In the genomic region with DNA sequence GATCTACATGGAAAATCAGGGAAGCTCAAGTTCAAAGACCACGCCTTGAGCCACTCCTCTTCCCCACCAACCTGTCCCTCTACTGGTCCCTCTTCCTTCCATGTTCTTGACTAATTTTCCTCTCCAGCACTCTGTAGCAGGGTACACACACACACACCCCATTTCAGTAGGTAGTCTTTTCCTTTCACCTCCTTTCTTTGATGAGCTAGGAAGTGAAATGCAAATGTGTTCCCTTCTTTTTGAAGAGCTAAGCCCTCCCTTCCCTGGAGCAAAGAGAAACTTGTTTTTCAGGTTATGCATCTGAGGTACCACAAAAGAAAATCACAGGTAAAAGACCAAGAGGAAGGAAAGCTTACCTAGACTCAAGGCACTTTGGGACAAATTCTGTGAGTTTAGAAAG, we compare ENCODE assay signal across 31 mouse cellular contexts. TPM values are rescaled to one million over a fixed set of nuclear protein-coding genes. Genes with fewer than 3 reads are reported as not detected.
DNase-seq lines count a peak whose midpoint lies in the region; ATAC-seq and TF ChIP-seq lines count a peak whose summit lies in the region.
"Had no signal": no experiment of that assay in that cellular context is flagged by ENCODE, and none has a peak within 500 bp of the region (broad histone marks: within the 10 kb centered on the region; RNA-seq: fewer than 3 reads in every experiment).

No protein-coding gene starts in this region.

- no peaks in the 10 kb centered on the region for H3K4me1 ChIP-seq in kidney, adult 2 months (ENCODE audit: control insufficient read depth, insufficient read depth, low read length)
- H3K4me1 ChIP-seq in stomach, embryonic 15.5 days: no peaks in the 10 kb centered on the region
- H3K4me1 ChIP-seq: embryonic facial prominence, embryonic 12.5 days; heart, embryonic 13.5 days; hindbrain, embryonic 10.5 days; liver, embryonic 15.5 days; midbrain, embryonic 12.5 days; neural tube, embryonic 13.5 days had no signal

- DNase-seq in kidney, adult 2 months: peak; percentile 5
- no peak for DNase-seq in kidney, adult 9 months
- DNase-seq in lung, postnatal 25 days (ENCODE audit: low spot score): peak; percentile 16
- no peak for DNase-seq in lung, postnatal 4 days
- DNase-seq in cerebellum, postnatal 36 days: no peak
- no peak for DNase-seq in MN1 (ENCODE audit: low spot score)
- DNase-seq: adrenal gland, adult 8-10 months; cerebellum, adult 2 months; cerebellum, postnatal 14 days; heart, postnatal 14 days; kidney, adult 8-10 months; kidney, postnatal 10 days; layer of hippocampus, postnatal 36 days; lung, postnatal 14 days; right cerebral cortex, postnatal 4 days; thymus, postnatal 25 days had no signal

- no peak for TF ChIP-seq POLR2A in kidney, adult 2 months (IDR thresholded peaks at IDR 0.05; ENCODE audit: low read depth, low read length)

- peak; percentile 39; the same call in 1 of the 2 replicates for ATAC-seq in stomach, embryonic 15.5 days (ENCODE audit: insufficient read depth, low FRiP score, low read depth)
- ATAC-seq: forebrain, embryonic 16.5 days; hindbrain, embryonic 16.5 days had no signal

- no peaks in the 10 kb centered on the region for H3K27me3 ChIP-seq in kidney, adult 2 months (replicated peaks; ENCODE audit: control insufficient read depth, insufficient read depth, low read length)
- H3K27me3 ChIP-seq in stomach, embryonic 15.5 days (replicated peaks): no peaks in the 10 kb centered on the region
- H3K27me3 ChIP-seq: embryonic facial prominence, embryonic 12.5 days; heart, embryonic 13.5 days; liver, embryonic 15.5 days; megakaryocyte, embryonic 14.5 days; midbrain, embryonic 12.5 days; neural tube, embryonic 13.5 days had no signal

- H3K4me3 ChIP-seq in kidney, adult 2 months (ENCODE audit: insufficient read depth, low read depth, low read length): no peak overlapping the region
- H3K4me3 ChIP-seq in stomach, embryonic 15.5 days (replicated peaks): no peak overlapping the region
- H3K4me3 ChIP-seq: embryonic facial prominence, embryonic 12.5 days; erythroblast, embryonic 14.5 days; heart, embryonic 13.5 days; hindbrain, embryonic 10.5 days; liver, embryonic 15.5 days; megakaryocyte, embryonic 14.5 days; midbrain, embryonic 12.5 days; neural tube, embryonic 13.5 days had no signal

- H3K4me2 ChIP-seq in stomach, embryonic 15.5 days: no peak overlapping the region
- H3K4me2 ChIP-seq: embryonic facial prominence, embryonic 12.5 days; heart, embryonic 13.5 days; liver, embryonic 15.5 days; midbrain, embryonic 12.5 days; neural tube, embryonic 13.5 days had no signal

- no peaks in the 10 kb centered on the region for H3K36me3 ChIP-seq in kidney, adult 2 months (ENCODE audit: control insufficient read depth, insufficient read depth, low read length)
- no peaks in the 10 kb centered on the region for H3K36me3 ChIP-seq in stomach, embryonic 15.5 days
- H3K36me3 ChIP-seq: embryonic facial prominence, embryonic 12.5 days; heart, embryonic 13.5 days; hindbrain, embryonic 10.5 days; liver, embryonic 15.5 days; midbrain, embryonic 12.5 days; neural tube, embryonic 13.5 days had no signal

- no peak for TF ChIP-seq CTCF in kidney, adult 2 months (conservative IDR thresholded peaks at IDR 0.05; ENCODE audit: insufficient read depth, insufficient read length, low read depth, low read length)

- 96% methylated on average over 1 of the region's 1 CpGs for WGBS in kidney, adult 2 months
- WGBS in stomach, embryonic 15.5 days: 78% methylated on average over 1 of the region's 1 CpGs

- H3K9ac ChIP-seq in stomach, embryonic 15.5 days: no peak overlapping the region
- H3K9ac ChIP-seq: embryonic facial prominence, embryonic 12.5 days; heart, embryonic 13.5 days; liver, embryonic 15.5 days; midbrain, embryonic 12.5 days; neural tube, embryonic 13.5 days had no signal

- no peak overlapping the region for H3K27ac ChIP-seq in kidney, adult 2 months (ENCODE audit: insufficient read depth, low read depth, low read length)
- peak overlapping the region; percentile 4; the same call in 1 of the 2 replicates for H3K27ac ChIP-seq in stomach, embryonic 15.5 days
- H3K27ac ChIP-seq: embryonic facial prominence, embryonic 12.5 days; heart, embryonic 13.5 days; hindbrain, embryonic 10.5 days; liver, embryonic 15.5 days; midbrain, embryonic 12.5 days; neural tube, embryonic 13.5 days had no signal

- H3K9me3 ChIP-seq in stomach, embryonic 15.5 days: no peaks in the 10 kb centered on the region
- H3K9me3 ChIP-seq: embryonic facial prominence, embryonic 12.5 days; heart, embryonic 13.5 days; hindbrain, embryonic 10.5 days; liver, embryonic 15.5 days; megakaryocyte, embryonic 14.5 days; midbrain, embryonic 12.5 days; neural tube, embryonic 13.5 days had no signal

RNA-seq across cellular contexts. Expression of gene Mmp7, which starts 29.7 kb away (rescaled TPM):
- not detected in 2 replicates for polyA plus RNA-seq in kidney, adult 2 months (2012; rRNA removed)
- polyA plus RNA-seq in stomach, embryonic 15.5 days (2015; fragmentation: Nextera tagmentation; extraction: Ambion mirVana): 0.81 and 0.90 TPM in 2 replicates
- polyA plus RNA-seq: cerebellum, adult 2 months; embryonic facial prominence, embryonic 12.5 days; erythroblast, embryonic 14.5 days; forebrain, embryonic 11.5 days; forebrain, embryonic 16.5 days; heart, embryonic 13.5 days; hindbrain, embryonic 10.5 days; hindbrain, embryonic 16.5 days; limb, embryonic 11.5 days; liver, adult 2 months; liver, embryonic 15.5 days; midbrain, embryonic 12.5 days; neural tube, embryonic 13.5 days; spleen, adult 2 months had no signal

RNA-seq across cellular contexts. Expression of gene Tmem123, which starts 42.3 kb away (rescaled TPM):
- 40.8 and 43.7 TPM in 2 replicates for polyA plus RNA-seq in kidney, adult 2 months (2012; rRNA removed)
- polyA plus RNA-seq in stomach, embryonic 15.5 days (2015; fragmentation: Nextera tagmentation; extraction: Ambion mirVana): 114 and 122 TPM in 2 replicates

Comparison
In these comparisons a context has a peak if more than half of its experiments do, and no peak if none do; other contexts are left out.
1. DNase-seq: peak in kidney, adult 2 months (single experiment) and lung, postnatal 25 days (single experiment); none in kidney, adult 9 months (single experiment), lung, postnatal 4 days (0 of 2), cerebellum, postnatal 36 days (0 of 2) and MN1 (single experiment).